Mouse (Mus musculus) embryo, embryonic 11 days (tissue): ENCODE measurements around the gene Hes7.
A peak's percentile ranks its signal among the peaks of the same experiment; 100 is the strongest.

Experiments used
- DNase-seq: peaks from one replicate; pipeline ENCODE4 v3.0.0-alpha.2; 2015

The Hes7 gene

GRCm38 (mm10) chr11:69101604-69102402, 18.4 kb upstream of the Hes7 start:
- DNase-seq = no peak

- DNase-seq = no peak
These were observed 17.8 kb upstream of the Hes7 start for GRCm38 (mm10) chr11:69102403-69102725.

- DNase-seq = no peak
These were observed 17.1 kb upstream of the Hes7 start for GRCm38 (mm10) chr11:69103121-69103520.

- DNase-seq = no peak
These were observed 16.4 kb upstream of the Hes7 start for GRCm38 (mm10) chr11:69103531-69104435.

- DNase-seq = no peak
These were observed 15.7 kb upstream of the Hes7 start for GRCm38 (mm10) chr11:69104487-69104886.

- no peak for DNase-seq
These were observed 15.0 kb upstream of the Hes7 start for GRCm38 (mm10) chr11:69105227-69105626.

GRCm38 (mm10) chr11:69105796-69106195, 14.4 kb upstream of the Hes7 start:
- no peak for DNase-seq

GRCm38 (mm10) chr11:69106299-69106698, 13.9 kb upstream of the Hes7 start:
- DNase-seq = no peak

- DNase-seq = no peak
These were observed 13.4 kb upstream of the Hes7 start for GRCm38 (mm10) chr11:69106842-69107241.

GRCm38 (mm10) chr11:69107676-69108075, 12.5 kb upstream of the Hes7 start:
- no peak for DNase-seq

GRCm38 (mm10) chr11:69108223-69108622, 12.0 kb upstream of the Hes7 start:
- no peak for DNase-seq

GRCm38 (mm10) chr11:69109032-69109900, 10.9 kb upstream of the Hes7 start:
- DNase-seq = no peak

GRCm38 (mm10) chr11:69110319-69111046, 9.7 kb upstream of the Hes7 start:
- DNase-seq = peak; percentile 91

GRCm38 (mm10) chr11:69111051-69111810, 9.0 kb upstream of the Hes7 start:
- peak; percentile 41 for DNase-seq

- DNase-seq = peak; percentile 10
These were observed 8.3 kb upstream of the Hes7 start for GRCm38 (mm10) chr11:69111865-69112264.

- DNase-seq = no peak
These were observed 6.2 kb upstream of the Hes7 start for GRCm38 (mm10) chr11:69114018-69114417.

- no peak for DNase-seq
These were observed 5.6 kb upstream of the Hes7 start for GRCm38 (mm10) chr11:69114621-69115020.

- no peak for DNase-seq
These were observed 3.4 kb upstream of the Hes7 start for GRCm38 (mm10) chr11:69116843-69117242.

- peak; percentile 76 for DNase-seq
These were observed 2.2 kb upstream of the Hes7 start for GRCm38 (mm10) chr11:69117737-69118695.

- DNase-seq = peak; percentile 86
These were observed 1.4 kb upstream of the Hes7 start for GRCm38 (mm10) chr11:69118765-69119164.
